Mouse (Mus musculus): Measurements from ENCODE around the gene Gm5849. TPM values are rescaled to one million over a fixed set of nuclear protein-coding genes. Genes with fewer than 3 reads are reported as not detected.
"Not testable (repeated sequence)": the region's sequence is repeated elsewhere in the genome, so short reads cannot be mapped to it uniquely, and the experiment has no call there.

Gm5849 gene
- polyA plus RNA-seq (2011; ENCODE audit: insufficient read length, low read depth, missing spikeins) = not detected in 2 replicates

DNA sequence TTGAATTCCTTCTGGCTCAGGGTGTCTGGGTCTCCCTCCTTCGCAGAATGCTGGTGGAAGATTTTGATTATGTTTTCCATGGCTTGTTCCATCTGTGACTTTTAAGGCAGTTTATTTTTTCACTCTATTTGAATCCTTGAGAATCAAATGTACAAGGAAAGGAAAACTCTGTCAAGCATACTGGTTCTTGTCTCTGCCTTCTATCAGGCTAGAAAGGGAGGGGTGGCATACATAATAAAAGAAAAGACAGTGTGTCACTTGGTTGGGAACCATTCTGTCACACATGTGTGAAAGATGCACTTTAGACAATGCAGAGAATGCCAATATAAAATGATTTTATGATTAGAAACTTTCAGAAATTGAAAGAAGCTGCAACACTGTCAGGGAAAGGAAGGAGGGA, at the start of gene Gm5849:
Gm5849 (minus strand) TSS at position 101 of the 400 bp plus-strand sequence.
- not testable (repeated sequence) for H3K27ac ChIP-seq (ENCODE audit: insufficient read depth, low read length); H3K4me3 ChIP-seq (ENCODE audit: insufficient read depth, low read length); H3K4me1 ChIP-seq (ENCODE audit: control insufficient read depth, insufficient read depth, low read length)

DNA sequence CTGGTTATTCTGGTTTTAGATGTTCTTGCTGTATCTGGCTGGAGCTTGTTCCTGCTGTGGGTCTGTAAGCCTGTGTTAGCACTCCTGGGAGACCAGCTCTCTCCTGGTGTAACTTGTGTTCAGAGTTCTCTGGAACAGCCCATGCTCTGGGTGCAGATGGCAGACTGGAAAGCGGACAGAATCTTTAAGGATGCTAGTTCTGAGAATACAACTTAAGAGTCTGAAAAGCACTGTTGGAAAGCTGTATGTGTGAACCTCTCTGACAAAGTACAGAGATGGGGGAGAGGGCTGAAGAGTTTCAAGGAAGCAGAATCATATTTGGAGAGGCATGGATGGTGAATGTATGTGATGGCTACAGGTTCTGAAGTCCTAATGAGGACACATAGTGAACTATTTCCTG, 28.0 kb downstream of the Gm5849 start:
- Histone ChIP-seq H3K4me1 (ENCODE audit: control insufficient read depth, insufficient read depth, low read length) (no peaks in the 10 kb centered on the region), H3K27ac (ENCODE audit: insufficient read depth, low read length) (no peak overlapping the region), H3K4me3 (ENCODE audit: insufficient read depth, low read length) (no peak overlapping the region)
- TF ChIP-seq CTCF (IDR thresholded peaks at IDR 0.05; ENCODE audit: borderline replicate concordance, insufficient read depth, low read length) (no peak), POLR2A (IDR thresholded peaks at IDR 0.05; ENCODE audit: low read depth, low read length) (no peak)

GRCm38 (mm10) chr3:90726606-90727005, 51.1 kb downstream of the Gm5849 start, which contains the start of gene Pglyrp4:
Gene Pglyrp4 (plus strand): TSS chr3:90726906.
- H3K27ac ChIP-seq (ENCODE audit: insufficient read depth, low read length) = no peak within 1 kb of the TSS
- H3K4me1 ChIP-seq (ENCODE audit: control insufficient read depth, insufficient read depth, low read length) = no peaks in the 10 kb centered on the region
- H3K4me3 ChIP-seq (ENCODE audit: insufficient read depth, low read length) = no peak within 1 kb of the TSS
- TF ChIP-seq POLR2A (IDR thresholded peaks at IDR 0.05; ENCODE audit: low read depth, low read length) (no peak), CTCF (IDR thresholded peaks at IDR 0.05; ENCODE audit: borderline replicate concordance, insufficient read depth, low read length) (no peak)

Other genes starting within 250 kb of the Gm5849 start
- gene S100a16, start 240.6 kb downstream of the Gm5849 start, polyA plus RNA-seq (2011; ENCODE audit: insufficient read length, low read depth, missing spikeins) = 40.2 and 49.1 TPM in 2 replicates
- 1.7 TPM in 1 of 2 replicates, not detected in the other for gene S100a3, start 217.3 kb downstream of the Gm5849 start, polyA plus RNA-seq (2011; ENCODE audit: insufficient read length, low read depth, missing spikeins)
- not detected in 2 replicates for gene S100a2, start 187.6 kb downstream of the Gm5849 start, polyA plus RNA-seq (2011; ENCODE audit: insufficient read length, low read depth, missing spikeins)
- 3.5 TPM in 1 of 2 replicates, not detected in the other for gene Gm42674, start 176.0 kb downstream of the Gm5849 start, polyA plus RNA-seq (2011; ENCODE audit: insufficient read length, low read depth, missing spikeins)
- 454 and 1,115 TPM in 2 replicates for gene S100a4, start 174.1 kb downstream of the Gm5849 start, polyA plus RNA-seq (2011; ENCODE audit: insufficient read length, low read depth, missing spikeins)
- gene S100a5, start 169.4 kb downstream of the Gm5849 start, polyA plus RNA-seq (2011; ENCODE audit: insufficient read length, low read depth, missing spikeins) = not detected in 2 replicates
- gene S100a6, start 165.0 kb downstream of the Gm5849 start, polyA plus RNA-seq (2011; ENCODE audit: insufficient read length, low read depth, missing spikeins) = 3,458 and 7,173 TPM in 2 replicates
- gene S100a7a, start 123.9 kb downstream of the Gm5849 start, polyA plus RNA-seq (2011; ENCODE audit: insufficient read length, low read depth, missing spikeins) = 1.9 and 2.2 TPM in 2 replicates
- gene S100a8, start 108.9 kb downstream of the Gm5849 start, polyA plus RNA-seq (2011; ENCODE audit: insufficient read length, low read depth, missing spikeins) = not detected in 2 replicates
- gene S100a9, start 82.2 kb downstream of the Gm5849 start, polyA plus RNA-seq (2011; ENCODE audit: insufficient read length, low read depth, missing spikeins) = not detected in 2 replicates
- gene Pglyrp4, start 51.0 kb downstream of the Gm5849 start, polyA plus RNA-seq (2011; ENCODE audit: insufficient read length, low read depth, missing spikeins) = not detected in 2 replicates